In the genomic region with DNA sequence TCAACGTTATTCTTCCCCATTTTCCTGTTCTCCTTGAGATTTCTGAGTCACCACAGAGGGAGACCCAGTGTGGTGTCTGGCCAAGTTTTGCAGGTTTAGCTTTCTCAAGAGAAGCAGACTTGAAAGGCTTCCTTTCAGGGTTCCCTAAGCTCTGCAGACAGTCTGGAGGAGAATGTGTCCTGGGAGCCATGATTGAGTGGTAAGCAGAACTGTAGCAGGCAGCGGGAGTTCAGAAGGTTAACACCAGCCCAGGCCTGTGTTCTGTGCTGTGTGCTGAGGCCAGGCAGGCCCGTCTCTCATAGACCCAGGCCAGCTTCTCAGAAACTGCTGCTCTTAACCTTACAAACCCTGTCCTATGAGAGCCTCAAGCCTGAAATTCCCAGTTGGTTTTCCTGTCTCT, we compare ENCODE assay signal across 9 mouse cellular contexts.
DNase-seq lines count a peak whose midpoint lies in the region.
"Had no signal": no experiment of that assay in that cellular context is flagged by ENCODE, and none has a peak within 500 bp of the region (broad histone marks: within the 10 kb centered on the region; RNA-seq: fewer than 3 reads in every experiment).

No protein-coding gene starts in this region.

- DNase-seq in heart, adult 11 months = peak; percentile 64
- DNase-seq in heart, postnatal 14 days = no peak
- DNase-seq in kidney, postnatal 14 days = peak; percentile 30
- no peak for DNase-seq in kidney, adult 18-20 months
- DNase-seq in embryo, embryonic 10.5 days (ENCODE audit: low spot score) = peak; percentile 54
- DNase-seq in mesoderm, embryonic 11.5 days (ENCODE audit: low read depth, low spot score) = peak; percentile 56
- DNase-seq in right cerebral cortex, postnatal 4 days = no peak
- DNase-seq in ovary, postnatal 10 days (ENCODE audit: low spot score) = no peak
- DNase-seq: gastrocnemius, postnatal 36 days had no signal

- intact Hi-C loops in heart, postnatal 14 days (cut with DNase I) = no loop called here

Comparison
In these comparisons a context has a peak if more than half of its experiments do, and no peak if none do; other contexts are left out.
1. DNase-seq: peak in heart, adult 11 months (single experiment), kidney, postnatal 14 days (single experiment), embryo, embryonic 10.5 days (single experiment) and mesoderm, embryonic 11.5 days (single experiment); none in heart, postnatal 14 days (0 of 2), kidney, adult 18-20 months (single experiment), right cerebral cortex, postnatal 4 days (single experiment) and ovary, postnatal 10 days (single experiment).